Mouse (Mus musculus) embryonic fibroblast, embryonic 13.5 days (primary cell): ENCODE measurements around the gene Lamp2. TPM values are rescaled to one million over a fixed set of nuclear protein-coding genes. Genes with fewer than 3 reads are reported as not detected.

Source experiments
- H3K27ac ChIP-seq: 2 replicates; pipeline ENCODE4 v1.5.1; 2012; ENCODE audit warnings: low read length, control low read depth, inconsistent platforms; ENCODE audit not compliant: insufficient read depth
- H3K4me1 ChIP-seq: 2 replicates; pipeline ENCODE4 v1.6.1; 2011; ENCODE audit warnings: low read length; ENCODE audit not compliant: control insufficient read depth, insufficient read depth
- H3K4me3 ChIP-seq: 2 replicates; pipeline ENCODE4 v1.5.1; 2011; ENCODE audit warnings: mild to moderate bottlenecking, control low read depth, low read length; ENCODE audit not compliant: insufficient read depth
- CTCF ChIP-seq: IDR thresholded peaks from 2 replicates; pipeline ENCODE4 v1.5.1; 2011; ENCODE audit warnings: mild to moderate bottlenecking, control low read depth, low read length, moderate library complexity, borderline replicate concordance; ENCODE audit not compliant: insufficient read depth
- POLR2A ChIP-seq: IDR thresholded peaks from 2 replicates; pipeline ENCODE4 v1.6.1; 2011; ENCODE audit warnings: low read depth, mild to moderate bottlenecking, control low read depth, low read length, moderate library complexity
- polyA plus RNA-seq: library from polyadenylated mRNA; stranded (reverse); fragments of >200 nt; gene quantifications from 2 replicates; pipeline ENCODE4 v1.2.4, GENCODE M21; 2011; ENCODE audit warnings: low read depth; ENCODE audit not compliant: missing spikeins, insufficient read length

Lamp2 gene
- polyA plus RNA-seq, 1 experiment: 547 TPM

- Histone ChIP-seq H3K4me3 (no peak overlapping the region), H3K4me1 (no peaks in the 10 kb centered on the region), H3K27ac (no peak overlapping the region)
- TF ChIP-seq POLR2A (no peak), CTCF (no peak)
These were observed 2.8 kb upstream of the Lamp2 start for GRCm38 (mm10) chrX:38459076-38459475.

GRCm38 (mm10) chrX:38456635-38457006 is 367 bp upstream of the Lamp2 start:
- H3K4me1 ChIP-seq: peaks cover 2% of the 10 kb centered on the region; the same call in 1 of the 2 replicates
- no peak overlapping the region for H3K4me3 ChIP-seq
- H3K27ac ChIP-seq: no peak overlapping the region
- TF ChIP-seq POLR2A (no peak), CTCF (no peak)

GRCm38 (mm10) chrX:38455474-38455873 is 780 bp downstream of the Lamp2 start:
- Histone ChIP-seq H3K4me3 (peak overlapping the region; percentile 87), H3K27ac (no peak overlapping the region; the same call in 1 of the 2 replicates), H3K4me1 (peaks cover 2% of the 10 kb centered on the region)
- no peak for TF ChIP-seq CTCF
- no peak for TF ChIP-seq POLR2A

- TF ChIP-seq CTCF (no peak), POLR2A (no peak)
- Histone ChIP-seq H3K4me3 (peak overlapping the region; percentile 87), H3K27ac (no peak overlapping the region), H3K4me1 (peaks cover 2% of the 10 kb centered on the region)
These were observed 1.4 kb downstream of the Lamp2 start for GRCm38 (mm10) chrX:38454900-38455299.

GRCm38 (mm10) chrX:38453924-38454323 is 2.3 kb downstream of the Lamp2 start:
- H3K4me3 ChIP-seq: no peak overlapping the region
- no peak for TF ChIP-seq CTCF
- no peak for TF ChIP-seq POLR2A
- H3K27ac ChIP-seq: no peak overlapping the region
- H3K4me1 ChIP-seq: peaks cover 2% of the 10 kb centered on the region

- TF ChIP-seq POLR2A: no peak
- Histone ChIP-seq H3K4me1 (peaks cover 2% of the 10 kb centered on the region), H3K27ac (no peak overlapping the region), H3K4me3 (no peak overlapping the region)
These were observed 5.8 kb downstream of the Lamp2 start for GRCm38 (mm10) chrX:38450476-38450875.

GRCm38 (mm10) chrX:38445705-38446104 is 10.5 kb downstream of the Lamp2 start:
- H3K27ac ChIP-seq: no peak overlapping the region

GRCm38 (mm10) chrX:38442425-38442824 is 13.8 kb downstream of the Lamp2 start:
- no peaks in the 10 kb centered on the region for H3K4me1 ChIP-seq
- TF ChIP-seq CTCF (no peak), POLR2A (no peak)
- H3K4me3 ChIP-seq: no peak overlapping the region
- H3K27ac ChIP-seq: no peak overlapping the region

More at GRCm38 (mm10) chrX:38445705-38446104, 10.5 kb downstream of the Lamp2 start:
- no peak for TF ChIP-seq CTCF
- TF ChIP-seq POLR2A: no peak
- H3K4me1 ChIP-seq: no peaks in the 10 kb centered on the region
- no peak overlapping the region for H3K4me3 ChIP-seq

- Histone ChIP-seq H3K27ac (no peak overlapping the region), H3K4me1 (no peaks in the 10 kb centered on the region), H3K4me3 (no peak overlapping the region)
- TF ChIP-seq POLR2A: no peak
- TF ChIP-seq CTCF: no peak
These were observed 16.6 kb downstream of the Lamp2 start for GRCm38 (mm10) chrX:38439629-38440028.

GRCm38 (mm10) chrX:38438147-38438791 is 18.0 kb downstream of the Lamp2 start:
- no peak overlapping the region for H3K27ac ChIP-seq
- no peak for TF ChIP-seq POLR2A
- peak; percentile 76; the same call in 1 of the 2 replicates for TF ChIP-seq CTCF
- no peaks in the 10 kb centered on the region for H3K4me1 ChIP-seq
- no peak overlapping the region for H3K4me3 ChIP-seq

GRCm38 (mm10) chrX:38429455-38429854 is 26.8 kb downstream of the Lamp2 start:
- TF ChIP-seq CTCF (no peak), POLR2A (no peak)
- Histone ChIP-seq H3K4me1 (peaks cover 4% of the 10 kb centered on the region), H3K4me3 (no peak overlapping the region), H3K27ac (peak overlapping the region; percentile 59; the same call in 1 of the 2 replicates)
